Mouse (Mus musculus): Measurements from ENCODE around the gene Frmd5. TPM values are rescaled to one million over a fixed set of nuclear protein-coding genes. Genes with fewer than 3 reads are reported as not detected.

Gene Frmd5
- polyA plus RNA-seq, 1 experiment = 1.4 TPM

DNA sequence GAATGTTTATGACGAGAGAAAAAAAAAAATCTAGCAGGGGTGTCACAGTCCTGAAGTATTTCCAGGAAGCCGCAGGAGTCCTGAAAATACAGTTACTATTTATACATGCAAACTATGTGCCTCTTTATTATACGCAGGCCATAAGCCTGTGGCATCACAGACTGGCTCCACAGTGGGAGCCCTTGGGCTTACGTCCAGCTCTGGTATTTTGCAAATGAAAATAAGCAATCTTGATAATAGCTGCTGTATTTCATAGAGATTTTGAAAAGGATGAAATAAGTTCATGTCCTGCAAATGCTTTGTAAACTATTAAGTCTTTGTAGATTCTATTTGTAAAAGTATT lies 145.8 kb downstream of the Frmd5 start:
- no peaks in the 10 kb centered on the region for H3K36me3 ChIP-seq (ENCODE audit: control insufficient read depth, insufficient read depth, low read length)
- H3K4me1 ChIP-seq (ENCODE audit: control insufficient read depth, insufficient read depth, insufficient read length, low read length) = no peaks in the 10 kb centered on the region
- H3K4me3 ChIP-seq (ENCODE audit: low read depth, low read length) = no peak overlapping the region
- H3K27me3 ChIP-seq (ENCODE audit: control insufficient read depth, insufficient read depth, low read length) = 0 out of 2 replicates have a peak, but pooled peaks cover 3% of the 10 kb centered on the region
- WGBS = 79% methylated on average over 4 of the region's 4 CpGs
- no peak overlapping the region for H3K27ac ChIP-seq (ENCODE audit: insufficient read depth, low read depth, low read length)
- TF ChIP-seq POLR2A (IDR thresholded peaks at IDR 0.05; ENCODE audit: low read depth, low read length) (no peak), CTCF (IDR thresholded peaks at IDR 0.05; ENCODE audit: extremely low read depth, insufficient read length, insufficient replicate concordance, low read depth, low read length) (no peak)

- 0 out of 2 replicates have a peak, but pooled peaks cover 3% of the 10 kb centered on the region for H3K27me3 ChIP-seq (ENCODE audit: control insufficient read depth, insufficient read depth, low read length)
- WGBS = 70% methylated on average over 6 of the region's 6 CpGs
- TF ChIP-seq CTCF (IDR thresholded peaks at IDR 0.05; ENCODE audit: extremely low read depth, insufficient read length, insufficient replicate concordance, low read depth, low read length) = no peak
- no peak for TF ChIP-seq POLR2A (IDR thresholded peaks at IDR 0.05; ENCODE audit: low read depth, low read length)
- H3K27ac ChIP-seq (ENCODE audit: insufficient read depth, low read depth, low read length) = no peak overlapping the region
- H3K4me1 ChIP-seq (ENCODE audit: control insufficient read depth, insufficient read depth, insufficient read length, low read length) = no peaks in the 10 kb centered on the region
- H3K36me3 ChIP-seq (ENCODE audit: control insufficient read depth, insufficient read depth, low read length) = no peaks in the 10 kb centered on the region
- H3K4me3 ChIP-seq (ENCODE audit: low read depth, low read length) = no peak overlapping the region
Measured at GRCm38 (mm10) chr2:121660461-121661159, 146.3 kb downstream of the Frmd5 start.

DNA sequence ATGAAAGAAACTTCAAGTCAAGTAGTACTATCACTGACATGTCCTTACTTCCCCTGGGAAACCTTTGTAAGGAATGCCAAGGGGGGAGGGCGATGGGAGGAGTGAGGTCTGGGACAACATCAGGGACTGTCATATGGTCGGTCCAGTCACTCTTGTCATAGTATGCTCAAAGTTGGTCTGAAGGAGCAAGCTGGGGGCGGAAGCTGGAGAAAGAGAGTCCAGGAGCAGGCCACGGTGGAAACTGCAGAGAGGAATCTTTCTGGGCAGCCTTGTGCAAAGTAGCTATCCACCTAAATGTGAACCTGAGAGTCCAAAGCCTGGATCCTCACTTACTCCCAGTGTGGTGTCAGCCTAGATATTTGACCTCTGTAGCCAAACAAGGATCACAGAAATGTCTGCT lies 147.5 kb downstream of the Frmd5 start:
- H3K27ac ChIP-seq (ENCODE audit: insufficient read depth, low read depth, low read length) = no peak overlapping the region
- 0 out of 2 replicates have a peak, but pooled peaks cover 3% of the 10 kb centered on the region for H3K27me3 ChIP-seq (ENCODE audit: control insufficient read depth, insufficient read depth, low read length)
- H3K4me3 ChIP-seq (ENCODE audit: low read depth, low read length) = no peak overlapping the region
- no peak for TF ChIP-seq POLR2A (IDR thresholded peaks at IDR 0.05; ENCODE audit: low read depth, low read length)
- TF ChIP-seq CTCF (IDR thresholded peaks at IDR 0.05; ENCODE audit: extremely low read depth, insufficient read length, insufficient replicate concordance, low read depth, low read length) = no peak
- no peaks in the 10 kb centered on the region for H3K36me3 ChIP-seq (ENCODE audit: control insufficient read depth, insufficient read depth, low read length)
- no peaks in the 10 kb centered on the region for H3K4me1 ChIP-seq (ENCODE audit: control insufficient read depth, insufficient read depth, insufficient read length, low read length)
- WGBS = 81% methylated on average over 4 of the region's 4 CpGs

DNA sequence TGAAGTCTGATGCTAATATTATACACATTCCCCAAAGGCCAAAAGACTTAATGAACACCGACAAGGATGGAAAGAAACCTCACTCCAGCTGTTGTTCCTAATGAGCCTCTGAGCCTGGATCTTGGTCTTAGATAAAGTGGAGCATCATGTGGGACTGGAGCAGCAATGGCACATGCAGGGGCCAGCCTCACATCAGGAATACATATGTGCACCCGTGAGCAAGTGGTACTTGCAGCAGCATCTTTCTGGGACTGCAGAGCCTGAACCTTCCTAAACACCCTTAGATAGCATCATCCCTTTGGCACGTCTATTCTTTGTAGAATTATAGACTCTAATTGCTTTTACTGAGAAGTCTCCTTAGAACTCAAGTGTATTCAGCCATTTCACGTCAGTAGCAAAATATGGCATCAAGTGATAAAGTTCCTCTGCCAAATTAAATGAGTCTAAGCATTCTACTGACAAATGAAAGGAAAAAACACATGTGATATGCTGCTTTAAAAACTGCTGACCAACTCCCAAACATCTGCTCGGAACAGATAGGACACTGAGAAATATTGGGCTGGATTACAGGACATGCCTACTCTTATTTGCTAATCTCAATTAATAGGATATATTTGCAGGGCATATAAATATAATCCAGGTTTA lies 148.6 kb downstream of the Frmd5 start:
- WGBS = 78% methylated on average over 5 of the region's 5 CpGs
- no peaks in the 10 kb centered on the region for H3K27me3 ChIP-seq (ENCODE audit: control insufficient read depth, insufficient read depth, low read length)
- H3K36me3 ChIP-seq (ENCODE audit: control insufficient read depth, insufficient read depth, low read length) = no peaks in the 10 kb centered on the region
- no peak overlapping the region for H3K4me3 ChIP-seq (ENCODE audit: low read depth, low read length)
- TF ChIP-seq CTCF (IDR thresholded peaks at IDR 0.05; ENCODE audit: extremely low read depth, insufficient read length, insufficient replicate concordance, low read depth, low read length) (no peak), POLR2A (IDR thresholded peaks at IDR 0.05; ENCODE audit: low read depth, low read length) (no peak)
- no peaks in the 10 kb centered on the region for H3K4me1 ChIP-seq (ENCODE audit: control insufficient read depth, insufficient read depth, insufficient read length, low read length)
- H3K27ac ChIP-seq (ENCODE audit: insufficient read depth, low read depth, low read length) = no peak overlapping the region

DNA sequence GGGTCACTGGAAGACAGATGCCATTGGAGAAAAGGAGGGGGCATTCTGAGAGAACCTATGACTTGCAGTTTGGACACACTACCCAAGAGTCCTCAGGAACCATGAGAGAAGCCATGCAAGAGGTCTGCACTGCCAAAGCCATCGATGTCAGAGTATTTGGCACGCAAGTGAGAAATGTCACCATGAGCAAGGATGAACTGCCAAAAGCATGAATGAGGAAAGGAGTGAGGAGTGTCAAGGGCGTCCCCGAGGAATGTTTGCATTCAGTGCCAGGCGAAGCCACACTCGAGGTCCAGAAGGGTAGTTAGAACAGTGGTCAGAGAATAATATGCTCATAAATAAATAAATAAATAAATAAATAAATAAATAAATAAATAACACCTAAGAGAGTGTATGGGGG lies 150.9 kb downstream of the Frmd5 start:
- Histone ChIP-seq H3K36me3 (ENCODE audit: control insufficient read depth, insufficient read depth, low read length) (no peaks in the 10 kb centered on the region), H3K27ac (ENCODE audit: insufficient read depth, low read depth, low read length) (no peak overlapping the region), H3K4me3 (ENCODE audit: low read depth, low read length) (no peak overlapping the region), H3K4me1 (ENCODE audit: control insufficient read depth, insufficient read depth, insufficient read length, low read length) (no peaks in the 10 kb centered on the region), H3K27me3 (ENCODE audit: control insufficient read depth, insufficient read depth, low read length) (no peaks in the 10 kb centered on the region)
- 93% methylated on average over 6 of the region's 6 CpGs for WGBS
- TF ChIP-seq CTCF (IDR thresholded peaks at IDR 0.05; ENCODE audit: extremely low read depth, insufficient read length, insufficient replicate concordance, low read depth, low read length) (no peak), POLR2A (IDR thresholded peaks at IDR 0.05; ENCODE audit: low read depth, low read length) (no peak)

DNA sequence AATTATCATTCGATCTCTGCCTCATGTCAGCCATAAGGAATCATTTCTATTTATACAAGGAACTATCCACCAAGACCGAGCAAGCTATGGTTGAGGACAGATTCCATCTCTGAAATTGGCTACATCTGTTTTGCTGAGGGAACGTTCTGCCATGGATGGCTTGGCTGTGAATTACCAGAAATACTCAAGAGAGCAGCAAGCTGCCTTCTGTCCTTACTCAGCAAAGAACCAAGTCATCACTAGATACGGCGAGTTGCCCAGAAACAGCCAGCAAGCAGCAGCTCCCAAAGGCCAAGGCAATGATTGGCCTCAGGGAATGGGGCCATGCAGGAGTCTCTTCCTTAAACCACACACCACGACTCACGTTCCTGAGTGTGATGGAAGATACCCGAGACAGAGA lies 151.8 kb downstream of the Frmd5 start:
- 75% methylated on average over 8 of the region's 8 CpGs for WGBS
- no peak overlapping the region for H3K4me3 ChIP-seq (ENCODE audit: low read depth, low read length)
- TF ChIP-seq POLR2A (IDR thresholded peaks at IDR 0.05; ENCODE audit: low read depth, low read length) (no peak), CTCF (IDR thresholded peaks at IDR 0.05; ENCODE audit: extremely low read depth, insufficient read length, insufficient replicate concordance, low read depth, low read length) (no peak)
- no peaks in the 10 kb centered on the region for H3K36me3 ChIP-seq (ENCODE audit: control insufficient read depth, insufficient read depth, low read length)
- H3K27ac ChIP-seq (ENCODE audit: insufficient read depth, low read depth, low read length) = no peak overlapping the region
- no peaks in the 10 kb centered on the region for H3K27me3 ChIP-seq (ENCODE audit: control insufficient read depth, insufficient read depth, low read length)
- H3K4me1 ChIP-seq (ENCODE audit: control insufficient read depth, insufficient read depth, insufficient read length, low read length) = no peaks in the 10 kb centered on the region

- WGBS = 60% methylated on average over 4 of the region's 4 CpGs
- H3K36me3 ChIP-seq (ENCODE audit: control insufficient read depth, insufficient read depth, low read length) = no peaks in the 10 kb centered on the region
- H3K4me3 ChIP-seq (ENCODE audit: low read depth, low read length) = no peak overlapping the region
- no peaks in the 10 kb centered on the region for H3K27me3 ChIP-seq (ENCODE audit: control insufficient read depth, insufficient read depth, low read length)
- H3K4me1 ChIP-seq (ENCODE audit: control insufficient read depth, insufficient read depth, insufficient read length, low read length) = no peaks in the 10 kb centered on the region
- H3K27ac ChIP-seq (ENCODE audit: insufficient read depth, low read depth, low read length) = no peak overlapping the region
- TF ChIP-seq CTCF (IDR thresholded peaks at IDR 0.05; ENCODE audit: extremely low read depth, insufficient read length, insufficient replicate concordance, low read depth, low read length) = no peak
- TF ChIP-seq POLR2A (IDR thresholded peaks at IDR 0.05; ENCODE audit: low read depth, low read length) = no peak
Measured at GRCm38 (mm10) chr2:121646528-121646927, 160.4 kb downstream of the Frmd5 start.
